Mouse (Mus musculus) kidney, embryonic 16.5 days (tissue): ENCODE data around the gene Kctd19. TPM values are rescaled to one million over a fixed set of nuclear protein-coding genes. Genes with fewer than 3 reads are reported as not detected.

Experiments used
- ATAC-seq: fragments of 200-750 bp; cut with Nextera tagmentation; 2 replicates; pipeline ENCODE4 v1.8.0; 2017; ENCODE audit warnings: moderate TSS enrichment; ENCODE audit not compliant: low FRiP score, low TSS enrichment
- H3K27ac ChIP-seq: fragments of 300-500 bp; sonication (generic); 2 replicates; pipeline ENCODE4 v1.5.1; 2014; ENCODE audit warnings: low read length
- H3K27me3 ChIP-seq: fragments of 300-500 bp; sonication (generic); 2 replicates; pipeline ENCODE4 v1.6.1; 2014; ENCODE audit warnings: low read length, control low read depth, mixed read lengths; ENCODE audit not compliant: insufficient read depth
- H3K36me3 ChIP-seq: fragments of 300-500 bp; sonication (generic); 2 replicates; pipeline ENCODE4 v1.6.1; 2014; ENCODE audit warnings: low read length, control low read depth, mixed read lengths; ENCODE audit not compliant: insufficient read depth
- H3K4me1 ChIP-seq: fragments of 300-500 bp; sonication (generic); 2 replicates; pipeline ENCODE4 v1.6.1; 2014; ENCODE audit warnings: low read length, control low read depth, mixed read lengths; ENCODE audit not compliant: insufficient read depth
- H3K4me2 ChIP-seq: fragments of 300-500 bp; sonication (generic); replicated peaks from 2 replicates; pipeline ENCODE4 v1.6.1; 2014; ENCODE audit warnings: low read depth, low read length
- H3K4me3 ChIP-seq: fragments of 300-500 bp; sonication (generic); 2 replicates; pipeline ENCODE4 v1.5.1; 2014; ENCODE audit warnings: mild to moderate bottlenecking, low read length
- H3K9ac ChIP-seq: fragments of 300-500 bp; sonication (generic); replicated peaks from 2 replicates; pipeline ENCODE4 v1.6.1; 2014; ENCODE audit warnings: low read length
- H3K9me3 ChIP-seq: fragments of 300-500 bp; sonication (generic); 2 replicates; pipeline ENCODE4 v1.6.1; 2016; ENCODE audit warnings: low read length, control low read depth
- WGBS: fragments of 180-500 bp; shearing (Covaris S2); extraction: QIAGEN DNeasy Blood & Tissue Kit; methylation state at CpG from one replicate; pipeline ENCODE4 v1.1.7; 2014; 5-methylcytosine and 5-hydroxymethylcytosine counted together
- polyA plus RNA-seq: library from polyadenylated mRNA; unstranded; fragments of >200 nt; fragmentation: Nextera tagmentation; extraction: Ambion mirVana; gene quantifications from 2 replicates; pipeline ENCODE4 v1.2.1, GENCODE M21; 2015

Kctd19 gene
- polyA plus RNA-seq, 1 experiment from 2014 or later = not detected

DNA sequence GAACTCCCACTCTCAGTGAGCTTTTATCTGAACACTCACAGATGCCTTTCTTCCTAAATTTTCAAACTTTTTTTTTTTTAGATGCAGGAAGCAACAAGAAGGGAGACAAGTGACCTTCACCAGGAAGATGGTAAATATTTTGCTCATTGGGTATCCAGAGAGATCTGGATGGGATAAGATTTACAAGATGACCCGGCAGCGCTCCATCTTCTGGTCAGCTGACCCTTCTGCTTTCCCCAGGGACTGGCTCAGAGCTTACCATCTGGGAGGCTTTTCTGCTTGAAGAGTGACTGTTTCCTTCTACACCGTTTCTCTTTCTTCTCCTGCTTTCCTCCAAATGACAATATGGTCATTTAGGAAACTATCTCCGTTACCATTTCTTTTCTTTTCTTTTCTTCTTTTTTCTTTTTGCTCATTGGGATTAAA is 32.8 kb upstream of the Kctd19 start:
- Histone ChIP-seq H3K9ac (no peak overlapping the region), H3K4me2 (no peak overlapping the region), H3K36me3 (no peaks in the 10 kb centered on the region), H3K4me1 (0 out of 2 replicates have a peak, but pooled peaks cover 7% of the 10 kb centered on the region), H3K9me3 (no peaks in the 10 kb centered on the region), H3K4me3 (no peak overlapping the region), H3K27ac (0 out of 2 replicates have a peak overlapping the region, but pooled peaks have one; percentile 18), H3K27me3 (no peaks in the 10 kb centered on the region)
- no peak for ATAC-seq
- WGBS = 29% methylated on average over 4 of the region's 4 CpGs

GRCm38 (mm10) chr8:105445296-105446126 is 32.2 kb upstream of the Kctd19 start:
- ATAC-seq = 0 out of 2 replicates have a peak, but pooled peaks have one; percentile 54
- no peak overlapping the region for H3K4me2 ChIP-seq
- H3K36me3 ChIP-seq = no peaks in the 10 kb centered on the region
- H3K9me3 ChIP-seq = no peaks in the 10 kb centered on the region
- H3K27me3 ChIP-seq = no peaks in the 10 kb centered on the region
- 0 out of 2 replicates have a peak, but pooled peaks cover 7% of the 10 kb centered on the region for H3K4me1 ChIP-seq
- 38% methylated on average over 11 of the region's 11 CpGs for WGBS
- H3K4me3 ChIP-seq = no peak overlapping the region
- H3K27ac ChIP-seq = no peak overlapping the region
- no peak overlapping the region for H3K9ac ChIP-seq

DNA sequence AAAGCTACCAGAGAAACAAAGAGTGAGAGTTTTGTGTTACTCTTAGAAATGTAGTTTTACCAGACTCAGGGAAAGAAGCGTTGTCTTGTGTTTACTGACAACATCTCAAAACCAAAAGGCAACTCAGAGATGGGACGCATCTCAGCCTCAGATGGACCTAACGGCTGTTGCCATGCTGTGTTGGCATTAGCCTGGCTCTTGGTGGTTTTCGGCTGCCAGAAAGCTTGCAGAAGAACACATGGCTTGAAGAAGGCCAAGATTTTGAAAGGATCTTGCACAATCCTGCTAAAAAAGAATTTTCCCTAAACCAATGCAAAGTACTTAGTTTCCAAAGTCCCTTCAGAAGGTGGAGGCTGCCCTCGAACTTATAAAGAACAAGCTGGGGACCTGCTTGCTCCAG is 29.4 kb upstream of the Kctd19 start:
- Histone ChIP-seq H3K27me3 (no peaks in the 10 kb centered on the region), H3K9me3 (no peaks in the 10 kb centered on the region), H3K36me3 (no peaks in the 10 kb centered on the region), H3K4me1 (0 out of 2 replicates have a peak, but pooled peaks cover 7% of the 10 kb centered on the region), H3K9ac (no peak overlapping the region), H3K27ac (no peak overlapping the region), H3K4me3 (no peak overlapping the region), H3K4me2 (no peak overlapping the region)
- no peak for ATAC-seq
- WGBS = 91% methylated on average over 5 of the region's 5 CpGs

GRCm38 (mm10) chr8:105441433-105441832 is 28.1 kb upstream of the Kctd19 start:
- 0 out of 2 replicates have a peak, but pooled peaks have one; percentile 19 for ATAC-seq
- no peak overlapping the region for H3K4me3 ChIP-seq
- WGBS = 8% methylated on average over 6 of the region's 6 CpGs

GRCm38 (mm10) chr8:105438865-105439264 is 25.6 kb upstream of the Kctd19 start:
- no peak for ATAC-seq
- WGBS = 47% methylated on average over 5 of the region's 5 CpGs
- Histone ChIP-seq H3K4me2 (no peak overlapping the region), H3K4me3 (no peak overlapping the region), H3K9ac (no peak overlapping the region), H3K27ac (no peak overlapping the region), H3K4me1 (no peaks in the 10 kb centered on the region), H3K36me3 (no peaks in the 10 kb centered on the region), H3K27me3 (no peaks in the 10 kb centered on the region), H3K9me3 (no peaks in the 10 kb centered on the region)

More at GRCm38 (mm10) chr8:105441433-105441832, 28.1 kb upstream of the Kctd19 start:
- no peak overlapping the region for H3K9ac ChIP-seq
- 0 out of 2 replicates have a peak, but pooled peaks cover 7% of the 10 kb centered on the region for H3K4me1 ChIP-seq
- H3K9me3 ChIP-seq = no peaks in the 10 kb centered on the region
- no peak overlapping the region for H3K4me2 ChIP-seq
- no peaks in the 10 kb centered on the region for H3K27me3 ChIP-seq
- H3K36me3 ChIP-seq = no peaks in the 10 kb centered on the region
- no peak overlapping the region for H3K27ac ChIP-seq

DNA sequence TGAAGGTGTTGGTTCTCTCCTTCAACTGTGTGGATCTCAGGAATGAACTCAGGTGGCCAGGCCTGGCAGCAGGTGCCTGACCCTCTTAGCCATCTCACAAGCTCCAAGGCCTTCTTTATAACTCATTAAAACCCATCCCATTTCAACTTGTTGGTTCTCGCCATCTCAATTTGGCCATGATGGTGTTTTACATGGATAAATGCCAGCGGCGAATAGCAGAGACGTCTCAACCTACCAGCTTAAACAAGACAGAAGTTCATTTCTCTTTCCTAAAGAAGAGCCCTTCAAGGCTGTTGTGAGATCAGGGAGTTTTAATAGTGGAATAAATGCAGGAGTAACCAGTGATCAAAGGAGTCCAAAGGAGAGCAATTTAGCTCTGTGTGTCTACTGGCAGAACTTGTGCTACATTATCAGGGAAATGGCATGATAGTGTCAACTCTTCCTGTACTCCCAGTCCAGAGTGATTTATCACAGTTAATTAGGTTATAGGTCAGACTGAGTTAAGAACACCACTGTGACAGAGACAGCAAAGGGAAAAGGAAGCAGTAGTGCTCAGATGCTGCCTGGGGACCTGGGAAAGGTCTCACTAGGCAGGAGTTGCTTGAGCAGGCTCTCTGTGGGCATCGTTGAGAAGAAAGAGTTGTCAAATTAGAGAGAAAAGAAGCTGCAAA is 23.9 kb upstream of the Kctd19 start:
- Histone ChIP-seq H3K4me2 (no peak overlapping the region), H3K9me3 (no peaks in the 10 kb centered on the region), H3K4me3 (no peak overlapping the region), H3K27ac (no peak overlapping the region), H3K9ac (no peak overlapping the region), H3K27me3 (no peaks in the 10 kb centered on the region), H3K4me1 (0 out of 2 replicates have a peak, but pooled peaks cover 2% of the 10 kb centered on the region), H3K36me3 (no peaks in the 10 kb centered on the region)
- 76% methylated on average over 5 of the region's 5 CpGs for WGBS
- ATAC-seq = no peak

DNA sequence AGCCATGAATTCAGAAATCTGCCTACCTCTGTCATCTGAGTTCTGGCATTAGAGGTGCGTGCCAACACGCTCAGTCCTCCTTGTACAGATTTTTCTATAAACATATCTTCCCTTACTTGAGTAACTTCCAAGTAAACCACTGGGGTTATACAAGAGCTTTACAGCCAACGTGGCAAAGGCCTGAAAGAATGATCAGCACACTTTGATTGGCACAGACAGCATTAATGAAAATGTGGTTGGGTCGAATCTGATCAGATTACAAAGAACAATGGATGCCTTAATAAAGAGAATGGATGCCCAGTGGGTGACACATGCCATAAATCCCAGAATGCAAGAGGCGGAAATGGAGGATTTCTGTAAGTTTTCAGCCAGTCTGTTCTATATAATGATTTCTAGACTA is 22.9 kb upstream of the Kctd19 start:
- no peak for ATAC-seq
- WGBS = 70% methylated on average over 5 of the region's 5 CpGs
- Histone ChIP-seq H3K4me2 (no peak overlapping the region), H3K27ac (no peak overlapping the region), H3K27me3 (no peaks in the 10 kb centered on the region), H3K9me3 (no peaks in the 10 kb centered on the region), H3K4me3 (no peak overlapping the region), H3K4me1 (0 out of 2 replicates have a peak, but pooled peaks cover 2% of the 10 kb centered on the region), H3K9ac (no peak overlapping the region), H3K36me3 (no peaks in the 10 kb centered on the region)

- ATAC-seq = no peak
- no peaks in the 10 kb centered on the region for H3K9me3 ChIP-seq
- WGBS = 34% methylated on average over 5 of the region's 5 CpGs
- no peaks in the 10 kb centered on the region for H3K36me3 ChIP-seq
- no peaks in the 10 kb centered on the region for H3K27me3 ChIP-seq
- no peak overlapping the region for H3K9ac ChIP-seq
- H3K4me1 ChIP-seq = 0 out of 2 replicates have a peak, but pooled peaks cover 2% of the 10 kb centered on the region
- no peak overlapping the region for H3K27ac ChIP-seq
- H3K4me2 ChIP-seq = no peak overlapping the region
- H3K4me3 ChIP-seq = no peak overlapping the region
Measured at GRCm38 (mm10) chr8:105434136-105434535, 20.8 kb upstream of the Kctd19 start.

DNA sequence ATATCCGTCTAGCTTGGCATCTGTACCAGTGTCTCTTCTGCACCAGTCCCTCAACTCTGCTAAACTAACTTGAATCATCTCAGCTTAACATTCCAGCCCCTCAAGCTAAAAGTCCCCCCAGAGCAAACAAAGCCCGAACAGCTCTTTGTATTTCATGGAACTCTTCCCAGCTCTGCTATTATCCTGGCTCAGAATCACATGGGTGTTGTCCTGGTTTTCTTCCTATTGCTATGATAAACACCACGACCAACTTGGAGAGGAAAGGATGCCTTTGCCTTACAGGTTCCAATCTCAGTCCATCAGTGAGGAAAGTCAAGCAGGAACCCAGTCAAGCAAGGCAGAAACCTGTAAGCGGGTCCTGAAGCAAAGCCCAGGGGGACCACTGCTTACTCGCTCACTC is 20.2 kb upstream of the Kctd19 start:
- no peaks in the 10 kb centered on the region for H3K27me3 ChIP-seq
- H3K4me2 ChIP-seq = no peak overlapping the region
- 0 out of 2 replicates have a peak, but pooled peaks cover 2% of the 10 kb centered on the region for H3K4me1 ChIP-seq
- H3K9ac ChIP-seq = no peak overlapping the region
- no peaks in the 10 kb centered on the region for H3K36me3 ChIP-seq
- no peak for ATAC-seq
- H3K27ac ChIP-seq = no peak overlapping the region
- 55% methylated on average over 5 of the region's 5 CpGs for WGBS
- no peaks in the 10 kb centered on the region for H3K9me3 ChIP-seq
- H3K4me3 ChIP-seq = no peak overlapping the region
